Mouse (Mus musculus): Measurements from ENCODE around the gene Gstcd. TPM values are rescaled to one million over a fixed set of nuclear protein-coding genes. Genes with fewer than 3 reads are reported as not detected.

Gene Gstcd
- total RNA-seq, 2 experiments from 2014 or later: 2.7 to 3.7 TPM

DNA sequence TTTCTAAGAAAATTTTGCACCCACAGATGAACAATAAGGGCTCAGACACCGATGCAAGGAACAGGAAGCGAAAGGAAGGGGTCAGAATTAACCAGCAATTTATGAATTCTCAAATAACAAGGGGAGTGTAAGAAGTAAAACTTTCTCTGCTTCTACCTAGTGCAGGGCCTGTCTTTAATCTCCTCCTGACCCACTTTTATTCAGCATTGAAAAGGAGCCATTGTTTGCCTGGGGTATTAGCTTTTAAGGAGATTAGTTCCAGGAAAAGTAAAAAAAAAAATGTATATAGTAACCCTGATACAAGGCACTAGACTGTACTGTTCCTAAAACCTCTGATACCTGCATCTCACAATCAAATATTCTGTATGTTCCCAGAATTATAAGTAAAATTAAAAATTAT, 64.9 kb downstream of the Gstcd start:
- no peak for DNase-seq

- DNase-seq: no peak
These were observed 84.6 kb downstream of the Gstcd start for GRCm38 (mm10) chr3:133007250-133007649.

GRCm38 (mm10) chr3:132996299-132996698, 95.5 kb downstream of the Gstcd start:
- no peak for DNase-seq

GRCm38 (mm10) chr3:132995904-132996267, 95.9 kb downstream of the Gstcd start:
- DNase-seq: no peak

DNA sequence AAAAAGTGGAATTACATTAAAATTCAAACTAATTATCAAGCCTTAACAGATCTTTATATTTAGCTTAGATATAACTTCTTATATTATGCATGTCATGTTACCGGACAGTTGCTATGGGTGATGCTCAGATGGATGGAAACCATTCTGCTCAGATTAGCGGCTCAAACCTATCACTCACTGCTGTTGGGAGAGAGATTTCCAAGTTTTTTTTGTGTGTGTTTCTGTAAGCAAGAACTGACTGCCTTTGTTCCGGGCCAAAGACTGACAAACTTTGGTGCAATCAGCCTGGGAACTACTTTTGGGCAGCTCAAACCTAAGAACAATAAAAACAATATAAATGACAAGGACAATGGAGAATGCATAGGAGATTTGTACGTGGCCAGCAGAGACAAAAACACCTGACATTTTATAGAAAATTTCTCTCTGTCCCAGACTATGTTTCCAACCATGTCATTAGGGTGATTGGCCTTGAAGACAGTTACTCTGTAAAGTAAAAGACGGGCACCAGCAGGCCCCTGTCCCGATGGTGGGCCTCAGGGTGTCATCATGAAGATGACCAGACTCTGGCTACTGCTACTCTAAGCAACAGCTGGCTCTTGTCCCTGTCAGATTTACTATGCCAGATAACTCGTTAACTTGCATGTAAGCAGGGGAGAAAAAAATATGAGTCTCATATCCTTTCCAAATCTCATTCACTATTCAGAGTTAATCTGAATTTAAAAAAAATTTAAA, 96.5 kb downstream of the Gstcd start:
- DNase-seq: no peak

- DNase-seq: no peak
These were observed 105.6 kb downstream of the Gstcd start for GRCm38 (mm10) chr3:132986188-132986587.

- DNase-seq: no peak
These were observed 107.9 kb downstream of the Gstcd start for GRCm38 (mm10) chr3:132983845-132984485.

DNA sequence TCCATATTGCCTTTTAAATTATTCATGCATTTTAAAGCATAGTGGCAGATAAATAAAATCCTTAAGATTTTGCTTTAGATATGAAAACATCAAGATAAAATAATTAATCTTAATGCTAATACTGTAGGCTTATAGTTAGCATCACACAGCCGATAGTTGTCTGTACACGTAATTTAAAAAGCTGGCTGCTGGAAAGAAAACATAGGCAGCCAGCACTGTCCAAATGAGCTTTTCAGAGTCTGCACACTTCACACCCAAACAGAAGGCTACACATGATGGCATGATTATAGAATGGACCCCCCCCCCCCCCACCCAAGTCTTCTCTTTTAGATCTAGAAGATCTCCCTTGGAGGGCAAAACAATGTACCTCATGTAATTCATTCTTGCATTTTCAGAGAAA, 109.9 kb downstream of the Gstcd start:
- no peak for DNase-seq

- no peak for DNase-seq
These were observed 111.9 kb downstream of the Gstcd start for GRCm38 (mm10) chr3:132979781-132980461.

- DNase-seq: no peak
These were observed 125.6 kb downstream of the Gstcd start for GRCm38 (mm10) chr3:132966255-132966654.

DNA sequence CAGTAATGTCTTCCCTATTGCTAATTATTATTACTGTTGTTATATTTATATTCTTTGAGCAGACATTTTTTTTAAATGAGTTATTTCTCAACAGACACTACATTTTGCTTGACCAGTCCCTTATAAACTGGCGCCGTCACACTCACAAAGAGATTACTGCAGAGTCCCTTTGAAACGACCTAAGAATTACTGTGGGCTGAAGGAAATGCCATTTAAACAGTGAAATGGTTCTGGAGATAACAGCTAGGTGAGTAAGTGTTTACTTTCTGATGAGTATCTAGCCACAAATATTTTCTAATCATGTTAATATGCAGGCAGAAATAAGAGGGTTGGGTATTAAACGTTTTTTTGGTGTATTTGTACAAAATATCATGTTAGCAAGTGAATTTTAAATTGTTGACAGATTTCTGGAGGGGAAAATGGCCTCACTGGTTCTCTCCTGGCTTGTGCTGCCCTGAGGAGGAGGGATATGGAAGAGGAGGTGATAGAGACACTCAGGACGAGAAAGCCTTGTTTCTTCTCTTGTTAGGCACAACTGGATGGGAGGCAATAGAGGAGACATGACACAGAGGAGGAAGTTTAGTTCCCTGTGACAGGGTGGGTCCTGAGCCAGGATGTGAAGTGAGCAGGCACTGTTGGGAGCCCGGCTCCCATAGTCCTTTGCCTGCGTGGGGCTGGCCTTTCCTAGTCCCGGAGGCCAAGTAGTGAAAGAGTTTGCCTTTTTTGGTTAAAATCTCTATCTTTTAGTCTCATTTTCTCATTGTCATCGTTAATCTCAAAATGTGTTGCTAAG, 126.9 kb downstream of the Gstcd start:
- no peak for DNase-seq

- no peak for DNase-seq
These were observed 129.0 kb downstream of the Gstcd start for GRCm38 (mm10) chr3:132962631-132963361.

DNA sequence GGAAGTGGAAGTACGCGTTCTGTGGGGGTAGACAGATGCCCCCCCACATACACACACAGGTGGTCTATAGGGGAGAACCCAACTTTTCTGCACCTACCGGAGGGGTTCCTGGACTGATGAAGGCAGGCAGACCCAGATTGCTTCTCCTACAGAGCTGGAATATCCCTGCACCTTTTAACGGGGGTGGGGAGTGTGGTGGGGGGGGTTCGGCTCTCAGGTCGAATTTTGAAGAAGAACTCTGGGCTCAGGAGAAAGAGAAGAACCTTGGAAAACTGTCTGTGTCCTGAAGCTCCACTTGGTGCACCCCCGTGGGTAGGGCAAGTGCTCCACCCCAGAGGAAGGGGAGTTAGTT, 141.3 kb downstream of the Gstcd start:
- DNase-seq: no peak

DNA sequence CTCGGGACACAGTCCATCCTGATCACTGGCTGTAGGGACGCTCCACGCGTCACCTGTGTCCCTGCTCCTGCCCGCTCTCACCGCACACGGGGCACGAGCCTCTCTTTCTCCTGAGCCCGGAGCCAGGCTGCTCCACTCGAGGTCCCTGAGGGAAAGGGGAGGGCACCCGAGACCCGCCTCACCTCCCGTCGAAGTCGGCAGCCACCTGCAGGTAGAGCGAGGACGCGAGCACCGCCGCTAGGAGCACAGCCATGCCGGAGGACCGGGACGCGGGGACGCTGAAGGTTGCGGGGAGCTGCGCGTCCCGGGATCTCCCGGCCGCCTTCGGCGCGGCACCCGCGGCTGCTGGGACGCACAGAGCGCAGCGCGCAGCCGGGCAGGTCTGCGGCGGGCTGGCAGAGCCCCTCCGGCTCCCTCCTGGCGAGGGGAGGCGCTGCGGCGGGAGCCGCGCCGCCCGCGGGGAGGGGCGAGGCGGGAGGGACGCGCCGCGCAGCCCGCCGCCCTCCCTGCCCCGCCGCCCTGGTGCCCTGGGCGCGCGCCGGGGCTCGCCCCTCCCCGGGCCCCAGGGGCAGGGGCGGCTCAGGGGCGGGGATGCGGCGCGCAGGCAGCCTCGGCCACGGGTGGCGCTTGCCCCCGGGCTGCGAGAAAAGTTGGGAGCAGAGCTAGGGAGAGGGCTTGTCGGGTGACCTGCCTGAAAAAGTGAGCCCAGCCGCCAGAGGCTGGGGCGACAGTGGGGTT, 141.9 kb downstream of the Gstcd start, which contains the start of gene Npnt:
Gene Npnt (minus strand): TSS at position 501 of the 738 bp plus-strand sequence.
- DNase-seq: peak; percentile 3 to 8

DNA sequence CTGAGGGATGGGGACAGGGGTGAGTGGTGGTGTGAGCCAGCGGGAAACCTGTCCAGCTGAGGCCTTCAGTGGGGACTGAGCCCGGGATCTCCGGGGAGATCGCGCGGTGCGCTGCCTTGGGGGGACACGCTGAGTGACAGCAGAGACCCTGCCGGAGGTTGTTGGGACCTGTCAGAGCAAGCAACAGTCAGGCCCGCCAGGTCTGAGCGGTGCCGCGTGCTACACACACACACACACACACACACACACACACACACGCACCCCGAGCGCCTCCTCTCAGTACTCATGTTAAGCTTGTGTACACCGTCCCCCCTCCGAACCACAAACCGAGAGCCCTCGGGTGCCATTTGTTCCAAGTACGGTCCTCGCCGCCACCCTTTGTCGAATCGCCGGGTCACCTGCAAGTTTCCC, 142.4 kb downstream of the Gstcd start:
- DNase-seq: no peak

DNA sequence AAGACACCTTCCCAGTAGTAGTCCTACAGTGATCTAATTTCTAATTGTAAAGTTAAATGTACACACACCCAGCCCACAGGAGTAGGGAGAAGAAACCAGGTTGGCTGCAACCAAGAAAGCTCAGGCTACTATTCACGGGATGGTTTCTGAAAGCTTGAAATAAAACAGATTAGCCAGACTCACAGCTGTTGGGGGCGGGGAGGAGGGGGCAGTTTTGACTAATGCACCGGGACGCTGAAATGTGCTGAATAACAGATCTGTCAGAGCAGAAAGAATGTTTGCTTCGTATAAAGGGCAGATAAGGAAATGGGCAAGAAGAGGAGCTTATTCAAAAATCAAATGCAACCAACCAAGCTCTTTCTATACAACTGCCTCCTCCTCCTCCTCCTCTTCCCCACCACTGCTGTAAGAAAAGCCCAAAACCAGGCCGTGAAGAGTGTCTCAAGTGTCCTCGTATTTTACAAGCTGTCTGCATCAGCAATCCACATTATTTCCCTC, 143.5 kb downstream of the Gstcd start:
- no peak for DNase-seq

DNA sequence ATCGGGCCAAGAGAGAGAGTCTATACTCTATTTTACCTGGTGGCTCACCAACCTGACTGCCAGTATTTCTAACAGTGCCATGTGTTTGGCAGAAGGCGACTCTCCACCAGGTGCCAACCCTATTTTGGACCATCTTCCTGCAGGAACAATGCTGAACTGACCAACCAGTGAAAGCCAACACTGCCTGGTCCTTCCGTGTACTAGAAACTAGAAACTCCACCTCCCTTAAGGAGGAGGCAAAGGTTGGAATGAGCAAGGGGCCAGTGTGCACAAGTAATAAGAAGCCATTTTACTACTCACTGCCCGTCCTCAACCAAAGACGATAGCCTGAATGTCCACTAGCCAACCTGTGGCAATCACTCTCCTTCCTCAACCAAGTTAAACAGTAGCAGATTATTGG, 145.7 kb downstream of the Gstcd start:
- no peak for DNase-seq

- DNase-seq: no peak
These were observed 146.2 kb downstream of the Gstcd start for GRCm38 (mm10) chr3:132945669-132946068.

GRCm38 (mm10) chr3:132944609-132945008, 147.2 kb downstream of the Gstcd start:
- no peak for DNase-seq

DNA sequence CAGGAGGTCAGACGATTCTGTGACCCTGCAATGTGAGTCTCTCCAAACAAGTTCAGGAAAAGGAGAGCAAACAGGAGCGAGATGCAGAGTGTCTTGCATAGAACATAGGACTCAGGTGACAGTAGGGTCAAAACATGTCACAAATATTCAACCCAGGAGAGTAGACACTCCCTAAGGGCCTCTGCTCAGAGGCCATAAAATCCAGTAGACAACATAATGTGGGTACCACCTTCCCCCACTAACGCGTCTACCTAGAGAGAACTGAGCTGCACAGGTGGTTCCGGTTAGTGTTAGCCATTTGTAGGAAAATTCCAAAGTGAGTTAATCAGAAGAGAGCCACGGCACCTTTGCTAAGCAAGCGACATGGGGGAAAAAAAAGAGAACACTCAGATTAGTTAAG, 147.6 kb downstream of the Gstcd start:
- no peak for DNase-seq

GRCm38 (mm10) chr3:132942778-132943177, 149.1 kb downstream of the Gstcd start:
- no peak for DNase-seq
